Mouse (Mus musculus) left cerebral cortex, adult 11 months (tissue): ENCODE data around the gene Mavs.

ENCODE experiments used
- DNase-seq: peaks from one replicate; pipeline ENCODE4 v3.0.0; 2022; ENCODE audit warnings: low spot score

Gene Mavs

GRCm38 (mm10) chr2:131262213-131262672, 28.4 kb downstream of the Mavs start, which contains the start of gene Pank2:
Gene Pank2, plus strand, starts transcription at chr2:131262495.
- DNase-seq = peak; percentile 97

- DNase-seq = no peak
Measured at GRCm38 (mm10) chr2:131262680-131263670, 29.1 kb downstream of the Mavs start.

DNA sequence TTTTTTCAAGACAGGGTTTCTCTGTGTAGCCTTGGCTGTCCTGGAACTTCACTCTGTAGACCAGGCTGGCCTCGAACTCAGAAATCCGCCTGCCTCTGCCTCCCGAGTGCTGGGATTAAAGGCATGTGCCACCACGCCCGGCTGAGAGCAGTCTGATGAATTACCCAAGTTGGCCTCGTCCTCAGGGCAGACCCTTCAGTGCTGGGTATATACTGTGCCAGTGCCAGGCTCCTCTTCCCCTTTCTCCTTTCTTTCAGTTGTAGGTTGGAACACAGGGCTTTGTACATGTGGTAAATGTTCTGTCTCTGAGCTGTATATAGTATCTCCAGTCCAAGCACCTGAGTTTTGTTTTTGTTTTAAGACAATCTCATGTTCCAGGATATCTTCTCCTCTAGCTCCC, 30.2 kb downstream of the Mavs start:
- no peak for DNase-seq

DNA sequence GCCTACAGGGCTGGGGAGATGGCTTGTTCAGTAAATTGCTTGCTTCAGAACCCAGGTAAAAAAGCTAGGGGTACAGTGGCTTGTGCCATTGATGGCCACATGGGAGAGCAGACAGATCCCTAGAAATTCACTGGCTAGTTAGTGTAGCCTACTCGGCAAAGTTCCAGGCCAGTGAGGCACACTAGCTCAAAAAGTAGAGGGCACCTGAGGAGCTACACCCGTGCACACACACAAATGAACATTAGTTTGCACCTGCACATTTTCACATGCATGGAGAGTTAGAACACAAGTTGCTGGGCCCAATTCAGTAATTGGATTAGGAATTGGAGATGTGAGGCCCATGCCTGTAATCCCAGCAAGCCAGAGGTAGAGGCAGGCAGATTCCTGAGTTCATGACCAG, 31.2 kb downstream of the Mavs start:
- no peak for DNase-seq

DNA sequence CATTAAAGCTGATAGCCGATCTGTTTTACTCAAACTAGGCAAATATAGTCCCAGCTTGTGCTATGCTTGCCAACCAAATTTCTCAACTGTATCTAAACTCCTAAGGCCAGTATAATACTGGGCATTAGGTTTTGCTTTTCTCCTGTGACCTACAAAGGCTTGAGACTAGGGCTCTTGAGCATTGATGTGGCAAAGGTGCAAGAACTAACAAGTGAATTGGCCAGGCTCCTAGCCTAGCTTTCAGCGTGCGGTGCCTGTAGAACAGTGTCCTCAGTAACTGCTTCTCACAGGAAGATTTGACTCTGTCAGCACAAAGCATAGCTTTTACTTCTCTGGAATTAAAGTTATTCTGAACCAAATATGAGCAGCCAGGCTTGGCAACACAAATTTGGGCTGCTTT, 41.6 kb downstream of the Mavs start:
- DNase-seq = no peak

GRCm38 (mm10) chr2:131276722-131277121, 42.9 kb downstream of the Mavs start:
- DNase-seq = no peak

- DNase-seq = no peak
Measured at GRCm38 (mm10) chr2:131281596-131281995, 47.7 kb downstream of the Mavs start.

DNA sequence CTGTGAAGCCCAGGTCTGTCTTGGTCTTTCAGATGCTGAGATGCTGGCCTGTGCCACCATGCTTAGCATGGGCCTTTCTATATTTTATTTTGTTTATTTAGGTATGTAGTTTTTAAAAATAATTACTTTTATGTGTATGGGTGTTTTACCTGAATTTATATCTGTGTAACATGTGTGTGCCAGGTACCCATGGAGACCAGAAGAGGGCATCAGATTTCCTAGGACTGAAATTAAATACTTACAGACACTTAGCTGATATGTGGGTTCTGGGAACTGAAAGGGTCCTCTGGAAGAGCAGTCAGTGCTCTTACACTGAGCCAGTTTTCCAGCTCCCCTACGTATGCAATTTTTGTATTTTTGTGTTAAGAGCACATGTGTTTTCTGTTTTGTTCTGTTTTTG, 52.4 kb downstream of the Mavs start:
- DNase-seq = no peak

- DNase-seq = no peak
Measured at GRCm38 (mm10) chr2:131290669-131291068, 56.8 kb downstream of the Mavs start.

GRCm38 (mm10) chr2:131296746-131297261, 62.9 kb downstream of the Mavs start:
- DNase-seq = no peak
